Mouse (Mus musculus) erythroblast, embryonic 14.5 days (primary cell): ENCODE measurements around the gene Dynlt1f.
"Not testable (repeated sequence)": the region's sequence is repeated elsewhere in the genome, so short reads cannot be mapped to it uniquely, and the experiment has no call there.

ENCODE experiments used
- GATA1 ChIP-seq: IDR thresholded peaks from 2 replicates; pipeline ENCODE4 v1.6.1; 2012; ENCODE audit warnings: low read length, inconsistent platforms, mixed read lengths
- TAL1 ChIP-seq: IDR thresholded peaks from 3 replicates; pipeline ENCODE4 v1.6.1; 2012; ENCODE audit warnings: low read length, inconsistent platforms, mixed read lengths

GRCm38 (mm10) chr17:6645668-6646067 lies 10.0 kb downstream of the Dynlt1f start:
- not testable (repeated sequence) for TF ChIP-seq GATA1, TAL1
